Mouse (Mus musculus) adrenal gland, postnatal 25 days (tissue): ENCODE data around the gene Mospd1. TPM values are rescaled to one million over a fixed set of nuclear protein-coding genes. Genes with fewer than 3 reads are reported as not detected.

Experiments
- DNase-seq: peaks from one replicate; pipeline ENCODE4 v3.0.0; 2021; ENCODE audit warnings: mixed read lengths
- long read RNA-seq: library from polyadenylated mRNA; stranded (forward); transcript quantifications from one replicate; pipeline ENCODE4 v2.0.0, GENCODE M21; 2021
- total RNA-seq: library from RNA; stranded (reverse); gene quantifications from 2 replicates; pipeline ENCODE4 v1.2.3, GENCODE M21; 2021

The Mospd1 gene
- total RNA-seq, result 20.0 and 20.6 TPM in 2 replicates
- long read RNA-seq, transcript Mospd1-202 (6 exons, 1,773 nt), result major isoform, 21 of 30 reads
- long read RNA-seq, partial matches to known transcripts, result 3 of 30 reads
- long read RNA-seq, other reads (novel, unspliced or antisense), result 6 of 30 reads

DNA sequence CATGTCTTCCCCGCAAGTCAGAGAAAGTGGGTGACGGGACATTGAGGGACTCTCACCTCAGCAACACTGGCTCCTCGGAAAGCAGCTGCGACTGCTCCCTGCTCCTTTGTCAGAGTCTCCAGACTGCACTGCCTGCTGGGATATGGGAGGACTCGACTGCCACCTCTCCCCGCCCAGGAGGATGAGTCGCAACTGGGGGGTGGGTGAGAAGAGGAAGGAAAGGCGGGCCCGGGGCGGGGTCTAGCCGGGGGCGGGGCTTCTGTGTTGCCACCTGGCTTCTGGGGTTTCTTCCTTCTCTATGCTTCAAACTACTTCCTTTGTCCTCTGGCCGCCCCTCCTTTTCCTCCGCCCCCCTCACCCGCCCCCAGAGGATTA is at the start of gene Mospd1:
Gene Mospd1, minus strand, starts transcription at position 137 of the 375 bp plus-strand sequence.
- DNase-seq, result peak; percentile 88

DNA sequence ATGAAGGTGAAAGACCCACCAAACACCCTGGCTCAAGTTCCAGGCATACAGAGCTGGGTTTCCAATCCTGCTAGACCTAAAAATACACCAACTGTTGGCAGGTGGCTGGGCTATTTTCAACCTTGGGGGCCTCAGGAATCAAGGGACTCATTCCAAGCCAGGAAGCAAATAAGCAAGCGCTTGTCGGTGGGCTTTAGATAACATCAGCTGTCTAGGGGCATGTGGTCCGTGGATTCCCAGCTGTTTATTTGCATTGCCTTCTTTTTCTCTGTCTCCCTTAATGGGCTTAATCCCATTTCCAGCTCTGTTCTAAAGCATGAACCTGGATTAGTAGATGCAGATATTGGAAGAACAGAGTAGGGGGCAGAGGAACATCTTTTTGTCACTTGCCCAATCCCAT is 16.1 kb upstream of the Mospd1 start:
- DNase-seq, result no peak

DNA sequence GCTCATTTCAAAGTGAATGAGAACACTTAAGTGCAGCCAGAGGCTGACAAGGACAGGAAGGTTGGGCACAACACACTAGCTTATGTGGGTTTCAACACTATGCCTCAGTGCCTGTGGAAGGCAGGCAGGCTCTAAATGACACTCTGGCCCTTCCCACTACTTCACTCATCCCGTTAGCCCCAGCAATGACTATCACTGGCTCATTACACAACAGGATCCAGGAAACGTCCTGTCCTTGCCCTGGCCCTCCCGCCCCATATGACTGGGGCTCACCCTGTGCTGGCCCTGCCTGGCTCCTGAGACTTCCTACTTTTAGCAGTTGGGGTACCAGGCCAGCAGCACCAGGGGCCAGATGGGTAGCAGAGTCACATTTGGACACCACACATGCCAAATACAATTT is 12.8 kb upstream of the Mospd1 start:
- no peak for DNase-seq

DNA sequence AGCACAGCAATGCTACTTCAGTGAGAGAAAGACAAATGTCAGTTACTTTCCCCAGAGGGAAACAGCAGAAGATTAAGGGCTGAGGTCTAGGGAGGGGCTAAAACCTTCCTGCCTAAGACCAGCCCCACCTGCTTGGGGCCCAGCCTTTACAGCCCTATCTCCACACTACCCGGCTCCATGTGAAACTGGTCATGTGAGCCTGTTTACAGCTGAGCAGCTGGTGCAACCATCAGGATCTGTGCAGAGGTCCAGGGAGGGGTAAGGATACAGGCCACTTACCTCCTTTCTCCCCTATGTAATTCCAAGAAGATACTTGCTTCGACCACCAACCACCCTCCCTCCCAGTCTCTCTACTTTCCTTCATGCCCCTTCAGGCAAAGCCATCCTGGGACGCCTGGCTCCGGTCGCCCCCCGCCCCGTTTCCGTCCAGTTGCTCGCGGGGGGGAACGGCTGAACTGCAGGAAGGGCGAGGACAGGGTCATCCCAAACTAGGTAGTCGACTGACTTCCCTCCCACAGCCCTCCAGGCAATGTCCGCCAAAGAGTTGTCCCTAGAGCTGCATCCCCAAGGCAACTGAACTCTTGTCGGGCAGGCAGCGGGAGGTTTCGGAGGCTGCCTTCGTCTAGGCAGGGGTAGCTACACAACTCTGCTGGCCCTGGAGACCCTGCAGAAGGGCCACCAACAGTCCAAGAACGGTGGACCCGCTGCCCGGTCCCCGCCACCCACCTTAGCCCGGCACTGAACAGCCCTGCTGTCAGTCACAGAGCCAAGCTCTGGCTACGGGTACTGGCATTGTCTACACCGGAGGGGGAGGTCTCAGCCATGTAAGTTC is 552 bp downstream of the Mospd1 start:
- peak; percentile 1 for DNase-seq

DNA sequence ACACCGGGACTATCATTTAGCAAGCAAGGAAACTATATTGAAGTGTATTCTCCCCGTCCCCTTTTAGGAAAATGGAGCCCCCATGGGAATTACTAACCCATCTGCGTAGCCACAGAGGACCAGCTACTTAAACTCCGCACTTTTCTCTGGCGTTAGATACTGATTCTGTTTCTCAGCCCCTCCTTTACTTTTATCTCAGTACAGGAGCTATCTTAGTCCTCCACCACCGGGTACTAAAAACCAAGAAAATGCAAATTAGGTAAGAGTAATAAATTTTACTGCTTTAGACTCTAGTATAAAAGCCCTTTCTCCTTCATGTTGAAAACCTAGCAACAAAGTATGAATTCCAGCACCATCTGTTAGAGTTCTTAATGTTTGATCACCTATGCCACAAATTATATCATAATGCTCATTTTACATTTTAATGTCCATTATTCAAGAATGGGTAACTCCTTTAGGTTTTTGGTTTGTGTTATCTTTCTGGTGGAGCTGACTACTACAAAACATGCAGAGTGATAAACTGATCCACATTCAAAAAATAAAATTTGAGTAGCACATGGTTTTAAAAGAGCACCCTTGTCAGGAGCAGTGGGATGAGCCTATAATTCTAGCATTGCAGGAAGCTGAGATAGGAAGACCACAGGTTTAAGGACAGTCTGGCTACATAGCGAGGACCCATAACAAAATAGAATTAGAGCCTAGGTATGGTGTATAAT is 5.5 kb downstream of the Mospd1 start:
- DNase-seq, result no peak

DNA sequence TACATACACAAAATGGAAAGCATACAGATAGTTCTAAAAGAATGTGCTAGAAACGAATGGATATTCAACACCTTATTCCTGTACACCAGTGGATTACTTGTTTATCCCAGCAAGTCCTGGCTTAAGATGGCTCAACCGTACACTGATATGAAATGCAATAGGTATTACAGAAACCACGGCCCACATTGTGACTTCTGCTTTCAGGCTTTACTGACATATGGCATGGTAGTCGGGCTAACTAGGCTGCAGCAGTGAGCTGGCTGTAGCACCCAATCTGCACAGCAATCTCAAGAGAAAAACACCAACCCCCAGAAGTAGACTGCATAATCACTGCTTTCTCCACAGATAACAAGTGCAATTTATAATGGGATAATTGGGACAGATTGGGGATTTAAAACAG is 21.9 kb downstream of the Mospd1 start:
- no peak for DNase-seq

DNA sequence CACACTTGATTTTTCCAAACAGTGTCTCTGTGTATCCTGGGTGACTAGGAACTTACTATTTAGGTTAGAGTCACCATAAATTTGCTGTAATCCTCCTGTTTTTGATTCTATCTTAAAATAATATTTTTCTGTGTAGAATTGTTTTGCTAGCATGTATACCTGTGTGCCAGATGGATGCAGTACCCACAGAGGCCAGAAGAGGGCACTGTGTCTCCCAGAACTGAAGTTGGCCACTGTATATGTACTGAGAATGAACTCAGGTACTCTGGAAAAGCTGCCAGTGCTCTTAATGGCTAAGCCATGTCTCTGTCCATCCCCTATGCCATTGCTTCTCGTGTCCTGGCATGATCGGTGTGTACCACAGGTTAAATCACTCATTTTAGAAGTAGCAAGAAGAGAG is 28.8 kb downstream of the Mospd1 start:
- DNase-seq, result peak; percentile 55

DNA sequence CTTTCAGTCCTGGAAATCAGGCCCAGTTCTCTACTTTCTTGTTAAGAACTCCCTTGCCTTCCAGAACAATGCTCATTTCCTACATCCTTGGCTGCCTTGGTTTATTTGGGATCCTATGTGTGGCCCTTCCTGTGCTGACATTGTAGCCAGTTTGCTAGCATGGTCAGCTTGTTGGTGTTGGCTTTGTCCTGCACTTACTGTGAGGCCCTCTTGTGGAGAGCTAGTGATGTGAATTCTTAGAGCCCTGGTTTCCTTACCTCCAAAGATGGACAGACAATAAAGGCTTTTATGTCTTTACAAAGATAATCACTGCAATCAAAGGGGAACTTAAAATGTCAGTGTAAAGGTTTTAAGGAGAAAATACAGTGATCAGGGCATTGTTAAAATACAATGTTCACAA is 32.9 kb downstream of the Mospd1 start:
- no peak for DNase-seq

DNA sequence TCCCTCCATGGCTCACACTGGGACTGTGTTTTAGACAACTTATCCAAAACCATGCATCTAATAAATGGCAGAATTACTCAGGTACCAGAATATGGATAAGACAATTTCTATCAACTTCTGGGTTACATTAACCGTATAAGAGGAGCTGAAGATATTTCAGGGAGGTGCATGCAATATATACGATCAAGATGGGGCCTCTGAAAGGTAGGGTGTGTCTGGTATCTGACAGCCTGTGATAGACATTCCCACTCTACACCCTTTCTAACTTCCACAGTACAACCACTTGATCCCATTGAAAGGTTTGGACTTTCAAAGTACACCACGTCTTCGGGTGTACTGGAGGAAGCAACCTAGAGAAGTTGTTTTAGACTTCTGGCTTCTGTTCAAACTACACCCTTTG is 39.9 kb downstream of the Mospd1 start:
- no peak for DNase-seq

DNA sequence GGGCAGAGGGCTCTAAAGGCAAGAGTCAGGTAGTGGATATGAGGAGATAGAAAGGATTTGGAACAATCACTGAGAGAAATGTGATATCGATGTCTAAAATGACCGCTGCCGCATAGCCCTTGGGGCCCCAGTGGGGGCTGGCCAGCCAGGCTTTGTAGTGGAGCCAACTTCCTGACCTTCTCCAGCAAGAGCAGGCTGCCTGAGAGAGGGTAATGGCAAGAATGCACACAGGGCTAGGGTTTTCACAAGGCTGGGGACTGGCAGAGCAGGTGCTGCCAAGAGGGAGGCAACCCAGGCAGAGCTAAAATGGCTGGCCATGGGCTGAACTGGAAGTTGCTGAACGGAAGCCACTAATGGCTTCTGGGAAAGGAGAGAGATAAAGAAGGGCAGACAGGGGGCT is 49.2 kb downstream of the Mospd1 start:
- peak; percentile 23 for DNase-seq

DNA sequence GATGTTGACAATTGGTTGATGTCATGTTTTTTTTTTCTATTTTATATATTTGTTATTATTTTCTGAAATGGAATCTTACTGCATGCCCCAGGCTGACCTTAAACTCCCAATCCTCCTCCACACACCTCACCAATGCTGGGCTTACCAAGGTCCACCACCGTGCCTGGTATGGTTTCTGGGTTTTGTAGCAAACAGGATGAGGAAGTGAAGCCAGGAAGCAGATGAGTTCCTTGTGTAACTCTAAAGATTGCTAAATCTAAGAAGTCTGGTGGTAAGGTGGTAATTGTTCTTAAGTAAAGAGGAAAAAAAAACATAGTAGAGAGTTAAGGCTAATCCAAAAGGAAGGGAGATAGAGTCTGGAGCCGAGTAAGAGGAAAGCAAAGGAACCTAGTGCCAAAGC is 49.7 kb downstream of the Mospd1 start:
- DNase-seq, result no peak

Other genes starting within 250 kb of the Mospd1 start
- not detected in 2 replicates for gene Plac1, start 130.4 kb downstream of the Mospd1 start, total RNA-seq
- gene Fam122b, start 100.7 kb downstream of the Mospd1 start, total RNA-seq, result 8.9 and 11.6 TPM in 2 replicates
- not detected in 2 replicates for gene Fam122c, start 97.1 kb downstream of the Mospd1 start, total RNA-seq
- not detected in 2 replicates for gene Etd, start 64.4 kb upstream of the Mospd1 start, total RNA-seq
- gene Rtl8c, start 237.5 kb upstream of the Mospd1 start, total RNA-seq, result 119 and 126 TPM in 2 replicates
- not detected in 2 replicates for gene Gm14597, start 238.5 kb upstream of the Mospd1 start, total RNA-seq